Mouse (Mus musculus) WW6 (cell line): ENCODE data around the gene Skint3.
"Not testable (repeated sequence)": the region's sequence is repeated elsewhere in the genome, so short reads cannot be mapped to it uniquely, and the experiment has no call there.

Experiments
- DNase-seq: peaks from one replicate; pipeline ENCODE4 v3.0.0-alpha.2; 2013; ENCODE audit warnings: low read depth, low spot score

Gene Skint3

GRCm38 (mm10) chr4:112231945-112232344 lies at the start of gene Skint3:
TSS of gene Skint3 (plus strand) at chr4:112232245.
- DNase-seq, result no peak

- no peak for DNase-seq
These were observed 11.4 kb downstream of the Skint3 start for GRCm38 (mm10) chr4:112243416-112243815.

GRCm38 (mm10) chr4:112243951-112244350 lies 11.9 kb downstream of the Skint3 start:
- no peak for DNase-seq

DNA sequence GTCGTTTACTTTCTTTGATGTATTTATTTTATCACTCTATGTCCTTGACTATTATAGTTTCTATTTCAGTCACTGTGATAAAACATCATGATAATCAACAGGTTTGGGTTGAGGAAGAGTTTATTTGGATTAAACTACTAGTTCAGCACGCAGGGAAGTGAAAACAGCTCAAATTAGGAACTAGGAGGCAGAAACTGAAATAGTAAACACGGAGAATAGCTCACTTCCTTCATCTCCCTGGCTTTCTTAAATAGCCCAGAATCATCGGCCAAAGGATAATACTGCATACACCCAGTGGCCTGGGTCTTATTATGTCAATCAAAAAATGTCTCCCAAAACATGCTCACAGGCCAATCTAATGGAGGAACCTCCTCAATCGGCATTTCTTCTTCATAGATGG lies 24.0 kb downstream of the Skint3 start:
- no peak for DNase-seq

GRCm38 (mm10) chr4:112287178-112287974 lies 55.3 kb downstream of the Skint3 start:
- DNase-seq, result no peak

GRCm38 (mm10) chr4:112288396-112288795 lies 56.4 kb downstream of the Skint3 start:
- no peak for DNase-seq

DNA sequence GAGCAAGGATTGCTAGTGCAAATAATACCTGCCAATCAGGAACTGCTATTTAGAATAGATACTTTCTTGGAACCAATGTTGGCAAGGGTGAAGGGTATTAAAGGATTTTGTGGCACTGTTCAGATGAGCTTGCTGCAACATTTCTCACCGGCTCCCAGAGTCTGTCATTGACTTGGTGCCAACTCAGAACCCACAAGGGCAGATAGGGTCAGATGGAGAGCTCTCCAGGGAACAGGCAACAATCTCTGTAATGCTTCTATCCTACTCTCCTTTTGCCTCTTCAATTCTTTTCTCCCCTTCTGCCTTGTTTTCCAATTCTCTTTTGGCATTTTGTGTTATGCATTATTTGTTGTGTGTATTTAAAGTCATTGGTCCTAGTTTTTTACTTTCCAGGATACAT lies 70.3 kb downstream of the Skint3 start:
- DNase-seq, result no peak

DNA sequence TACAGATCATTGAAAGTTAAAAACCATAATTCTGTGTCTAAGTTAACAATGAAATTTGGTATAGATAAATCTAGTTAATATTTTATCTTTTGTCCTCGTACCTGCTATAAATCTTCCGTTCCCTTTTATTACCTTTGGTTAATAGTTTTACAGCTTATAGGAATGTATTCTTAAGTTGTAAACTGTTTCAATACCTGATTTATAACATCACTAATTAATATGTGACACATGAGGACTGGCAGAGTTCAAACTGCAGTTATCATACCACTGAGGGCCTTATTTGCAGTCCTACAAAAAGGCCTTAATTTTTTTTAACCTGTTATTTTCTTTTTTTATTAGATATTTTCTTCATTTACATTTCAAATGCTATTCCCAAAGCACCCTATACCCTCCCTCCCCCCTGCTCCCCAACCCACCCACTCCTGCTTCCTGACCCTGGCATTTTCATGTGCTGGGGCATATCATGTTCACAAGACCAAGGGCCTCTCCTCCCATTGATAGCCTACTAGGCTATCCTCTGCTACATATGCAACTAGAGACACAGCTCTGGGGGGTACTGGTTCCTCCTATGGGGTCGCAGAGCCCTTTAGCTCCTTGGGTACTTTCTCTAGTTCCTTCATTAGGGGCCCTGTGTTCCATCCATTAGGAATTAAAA lies 70.9 kb downstream of the Skint3 start:
- DNase-seq, result no peak

DNA sequence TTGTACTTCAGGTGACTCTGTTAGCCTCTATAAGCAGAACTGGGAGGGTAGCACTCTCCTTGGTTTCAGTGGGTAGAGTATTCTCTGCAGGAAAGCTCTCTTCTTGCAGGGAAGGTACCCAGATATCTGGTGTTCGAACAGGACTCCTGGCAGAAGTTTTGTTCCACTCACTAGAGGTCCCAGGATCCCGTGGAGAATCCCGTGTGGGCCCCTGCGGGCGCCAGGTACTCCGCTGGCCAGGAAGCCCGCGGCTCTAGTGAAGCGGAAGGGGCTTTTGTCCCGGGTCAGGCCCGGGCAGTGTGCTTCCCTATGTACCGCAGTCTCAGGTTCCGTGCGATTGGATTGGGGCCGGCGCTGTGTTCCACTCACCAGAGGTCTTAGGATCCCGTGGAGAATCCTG lies 117.1 kb downstream of the Skint3 start:
- not testable (repeated sequence) for DNase-seq
